Mouse (Mus musculus) liver, postnatal 0 days (tissue): ENCODE data around the gene Gpc2.

Source experiments
- CTCF ChIP-seq: sonication (generic); IDR thresholded peaks from 2 replicates; pipeline ENCODE4 v1.5.1; 2016; ENCODE audit warnings: antibody characterized with exemption, low read depth
- EP300 ChIP-seq: IDR thresholded peaks from 2 replicates; pipeline ENCODE4 v1.6.1; 2016; ENCODE audit warnings: antibody characterized with exemption, low read depth, mild to moderate bottlenecking

- TF ChIP-seq CTCF (no peak), EP300 (no peak)
Measured at GRCm38 (mm10) chr5:138258542-138258941, 21.3 kb downstream of the Gpc2 start.
